ENCODE assay signal across 8 mouse cellular contexts in the genomic region with DNA sequence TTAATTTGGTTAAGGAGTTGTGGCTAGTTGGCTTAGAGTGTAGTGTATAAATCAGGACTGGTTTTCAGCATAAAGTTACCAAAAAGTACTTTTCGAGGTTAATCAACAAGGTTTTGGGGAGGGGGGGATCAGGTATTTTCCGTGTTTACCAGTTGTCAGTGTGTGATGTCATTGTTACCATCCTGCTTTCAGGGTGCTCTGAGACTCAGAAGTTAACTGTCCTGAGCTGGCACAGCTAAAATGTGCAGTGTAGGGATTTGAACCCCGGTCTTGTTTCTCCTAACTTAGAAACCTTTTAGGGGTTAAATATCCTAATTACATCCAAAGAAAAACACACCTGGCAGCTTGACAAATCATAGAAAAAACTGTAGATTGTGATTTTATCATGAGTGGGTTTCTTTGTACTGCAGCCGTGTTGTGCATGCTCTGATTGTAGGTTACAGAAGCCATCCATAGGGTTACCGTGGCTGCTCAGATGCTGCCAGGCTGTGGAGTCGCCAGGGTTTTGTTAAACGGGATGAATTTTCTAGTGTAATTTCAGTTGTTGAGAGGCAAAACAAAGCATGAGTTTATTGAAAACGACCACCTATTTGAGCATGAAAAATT. TPM values are rescaled to one million over a fixed set of nuclear protein-coding genes. Genes with fewer than 3 reads are reported as not detected.
A peak's percentile ranks its signal among the peaks of the same experiment; 100 is the strongest.
DNase-seq lines count a peak whose midpoint lies in the region; ATAC-seq and TF ChIP-seq lines count a peak whose summit lies in the region.

No protein-coding gene starts in this region.

- peak overlapping the region; percentile 46; the same call in 1 of the 2 replicates for H3K27ac ChIP-seq in gastrocnemius, adult 2 months
- H3K27ac ChIP-seq in testis, adult 2 months (ENCODE audit: control insufficient read depth, insufficient read depth, low read depth, low read length): no peak overlapping the region
- no peak overlapping the region for H3K27ac ChIP-seq in intestine, postnatal 0 days (ENCODE audit: low read depth, low read length)
- peak overlapping the region; percentile 85 for H3K27ac ChIP-seq in stomach, embryonic 16.5 days (ENCODE audit: low read length)

- H3K9me3 ChIP-seq in intestine, postnatal 0 days (ENCODE audit: control insufficient read depth): no peaks in the 10 kb centered on the region
- H3K9me3 ChIP-seq in stomach, embryonic 16.5 days (replicated peaks; ENCODE audit: control insufficient read depth, low read length): no peaks in the 10 kb centered on the region

- TF ChIP-seq CTCF in gastrocnemius, adult 2 months (IDR thresholded peaks at IDR 0.05): no peak
- no peak for TF ChIP-seq CTCF in testis, adult 2 months (IDR thresholded peaks at IDR 0.05; ENCODE audit: control insufficient read depth, insufficient read depth, insufficient replicate concordance, low read depth, low read length)
- TF ChIP-seq CTCF in intestine, postnatal 0 days (IDR thresholded peaks at IDR 0.05; ENCODE audit: low read depth): no peak

- H3K4me3 ChIP-seq in gastrocnemius, adult 2 months: peak overlapping the region; percentile 59
- peak overlapping the region; percentile 45; the same call in 1 of the 2 replicates for H3K4me3 ChIP-seq in testis, adult 2 months (ENCODE audit: control insufficient read depth, low read depth, low read length)
- H3K4me3 ChIP-seq in intestine, postnatal 0 days (ENCODE audit: low read depth, low read length): 0 out of 2 replicates have a peak overlapping the region, but pooled peaks have one; percentile 1
- peak overlapping the region; percentile 28 for H3K4me3 ChIP-seq in stomach, embryonic 16.5 days (replicated peaks; ENCODE audit: low read length)

- H3K4me2 ChIP-seq in intestine, postnatal 0 days (replicated peaks; ENCODE audit: low read depth): peak overlapping the region; percentile 40; the same call in 1 of the 2 replicates
- H3K4me2 ChIP-seq in stomach, embryonic 16.5 days (ENCODE audit: low read depth, low read length): peak overlapping the region; percentile 57

- TF ChIP-seq POLR2A in testis, adult 2 months (IDR thresholded peaks at IDR 0.05; ENCODE audit: control insufficient read depth, low read depth, low read length): no peak

- no peak overlapping the region for H3K9ac ChIP-seq in intestine, postnatal 0 days (ENCODE audit: low read depth, low read length)
- peak overlapping the region; percentile 67; the same call in 1 of the 2 replicates for H3K9ac ChIP-seq in stomach, embryonic 16.5 days (ENCODE audit: low read length)

- no peaks in the 10 kb centered on the region for H3K4me1 ChIP-seq in testis, adult 2 months (ENCODE audit: control insufficient read depth, insufficient read depth, low read length)
- no peaks in the 10 kb centered on the region for H3K4me1 ChIP-seq in intestine, postnatal 0 days (replicated peaks; ENCODE audit: control insufficient read depth, insufficient read depth, low read length)
- H3K4me1 ChIP-seq in stomach, embryonic 16.5 days (ENCODE audit: control insufficient read depth, insufficient read depth, low read length): peaks cover 10% of the 10 kb centered on the region

- ATAC-seq in intestine, postnatal 0 days: no peak
- ATAC-seq in stomach, embryonic 16.5 days (ENCODE audit: insufficient read depth, low FRiP score): 0 out of 2 replicates have a peak, but pooled peaks have one; percentile 59
- ATAC-seq in erythroid progenitor cell, adult 5-6 weeks (replicated peaks; ENCODE audit: low FRiP score, poor library complexity, severe bottlenecking): no peak

- no peaks in the 10 kb centered on the region for H3K27me3 ChIP-seq in testis, adult 2 months (ENCODE audit: control insufficient read depth, insufficient read depth, low read length)
- H3K27me3 ChIP-seq in intestine, postnatal 0 days (replicated peaks; ENCODE audit: control insufficient read depth, insufficient read depth, low read length): no peaks in the 10 kb centered on the region
- H3K27me3 ChIP-seq in stomach, embryonic 16.5 days (ENCODE audit: control insufficient read depth, insufficient read depth, low read length): no peaks in the 10 kb centered on the region

- H3K36me3 ChIP-seq in testis, adult 2 months (ENCODE audit: control insufficient read depth, insufficient read depth, low read length): no peaks in the 10 kb centered on the region
- H3K36me3 ChIP-seq in intestine, postnatal 0 days (ENCODE audit: control insufficient read depth, insufficient read depth): peaks cover 30% of the 10 kb centered on the region
- H3K36me3 ChIP-seq in stomach, embryonic 16.5 days (ENCODE audit: control insufficient read depth, insufficient read depth, low read length): peaks cover 13% of the 10 kb centered on the region

- intact Hi-C loops in gastrocnemius, adult 2 months (cut with DNase I): no loop called here

- DNase-seq in gastrocnemius, adult 2 months: no peak
- DNase-seq in gastrocnemius, postnatal 10 days: no peak
- DNase-seq in testis, postnatal 10 days (ENCODE audit: low spot score): no peak
- DNase-seq in frontal cortex, postnatal 25 days (ENCODE audit: low spot score in 2 of 2): no peak

- 59% methylated on average over 8 of the region's 8 CpGs for WGBS in intestine, postnatal 0 days
- WGBS in stomach, embryonic 16.5 days: 51% methylated on average over 8 of the region's 8 CpGs

RNA-seq across cellular contexts. Expression of gene Arid4a, which starts 31.8 kb away (rescaled TPM):
- total RNA-seq in gastrocnemius, adult 2 months (2021): 1 to 10 TPM; 8.7 to 9.0 TPM
- 10 to 100 TPM; 11.0 to 12.3 TPM for total RNA-seq in gastrocnemius, postnatal 10 days (2021)
- 2.9 and 3.5 TPM in 2 replicates for polyA plus RNA-seq in testis, adult 2 months (2012; rRNA removed)
- 23.2 and 27.4 TPM in 2 replicates for polyA plus RNA-seq in intestine, postnatal 0 days (2015; fragmentation: Nextera tagmentation; extraction: Ambion mirVana)
- 35.7 and 40.4 TPM in 2 replicates for polyA plus RNA-seq in stomach, embryonic 16.5 days (2015; fragmentation: Nextera tagmentation; extraction: Ambion mirVana)
- total RNA-seq in erythroid progenitor cell, adult 5-6 weeks (2015; ENCODE audit: low replicate concordance): 44.7 and 54.1 TPM in 2 replicates
- total RNA-seq in erythroid progenitor cell, adult 5-6 weeks (2017; ENCODE audit: low replicate concordance): 92.0 and 107 TPM in 2 replicates

Comparison
In these comparisons a context has a peak if more than half of its experiments do, and no peak if none do; other contexts are left out.
1. H3K27ac ChIP-seq: peak in gastrocnemius, adult 2 months (single experiment) and stomach, embryonic 16.5 days (single experiment); none in testis, adult 2 months (single experiment) and intestine, postnatal 0 days (single experiment).
2. H3K4me3 ChIP-seq: peak in every context shown above with its lines; median percentile 59 in gastrocnemius, adult 2 months; 45 in testis, adult 2 months; 28 in stomach, embryonic 16.5 days; 1 in intestine, postnatal 0 days.